Mouse (Mus musculus) brain, embryonic 14.5 days (tissue): ENCODE data around the gene Dscaml1.

Source experiments
- CTCF ChIP-seq: fragments of 200-500 bp; IDR thresholded peaks from 2 replicates; pipeline ENCODE4 v1.5.1; 2012; ENCODE audit warnings: inconsistent platforms, mild to moderate bottlenecking, moderate library complexity, borderline replicate concordance; ENCODE audit not compliant: insufficient read depth, insufficient read length; ENCODE audit errors: extremely low read depth
- POLR2A ChIP-seq: fragments of 200-500 bp; IDR thresholded peaks from 2 replicates; pipeline ENCODE4 v1.6.1; 2012; ENCODE audit warnings: mild to moderate bottlenecking, inconsistent platforms, borderline replicate concordance; ENCODE audit not compliant: poor library complexity, insufficient read depth, insufficient read length, severe bottlenecking; ENCODE audit errors: extremely low read depth

- no peak for TF ChIP-seq POLR2A
- no peak for TF ChIP-seq CTCF
Observed at GRCm38 (mm10) chr9:45572787-45573492, 146.5 kb downstream of the Dscaml1 start.
